Mouse (Mus musculus) forebrain, embryonic 11.5 days (tissue): ENCODE measurements at regions not wholly inside any gene's neighbourhood (a gene's known extent, or its start where the extent isn't known, plus 50 kb on each side); places are given as distances from the start of the nearest gene placed in this dataset.

Source experiments
- ATAC-seq: fragments of 200-750 bp; cut with Nextera tagmentation; replicated peaks from 2 replicates; pipeline ENCODE4 v1.8.0; 2017; ENCODE audit warnings: moderate TSS enrichment; ENCODE audit not compliant: low FRiP score
- DNase-seq: peaks from one replicate; pipeline ENCODE4 v3.0.0-alpha.2; 2017; ENCODE audit warnings: low spot score
- H3K27ac ChIP-seq: fragments of 300-500 bp; sonication (generic); 2 replicates; pipeline ENCODE4 v1.5.1; 2014; ENCODE audit warnings: low read depth, low read length
- H3K27me3 ChIP-seq: fragments of 300-500 bp; sonication (generic); 2 replicates; pipeline ENCODE4 v1.6.1; 2014; ENCODE audit warnings: mild to moderate bottlenecking, low read length, mixed read lengths; ENCODE audit not compliant: control insufficient read depth, insufficient read depth
- H3K36me3 ChIP-seq: fragments of 300-500 bp; sonication (generic); 2 replicates; pipeline ENCODE4 v1.6.1; 2014; ENCODE audit warnings: mild to moderate bottlenecking, low read length, moderate library complexity, mixed read lengths; ENCODE audit not compliant: control insufficient read depth, insufficient read depth
- H3K4me1 ChIP-seq: fragments of 300-500 bp; sonication (generic); replicated peaks from 2 replicates; pipeline ENCODE4 v1.6.1; 2014; ENCODE audit warnings: low read length, mixed read lengths; ENCODE audit not compliant: control insufficient read depth, insufficient read depth
- H3K4me2 ChIP-seq: fragments of 300-500 bp; sonication (generic); 2 replicates; pipeline ENCODE4 v1.6.1; 2014; ENCODE audit warnings: low read depth, mild to moderate bottlenecking, low read length, moderate library complexity, mixed read lengths; ENCODE audit not compliant: severe bottlenecking
- H3K4me3 ChIP-seq: fragments of 300-500 bp; sonication (generic); 2 replicates; pipeline ENCODE4 v1.5.1; 2014; ENCODE audit warnings: low read depth, low read length
- H3K9ac ChIP-seq: fragments of 300-500 bp; sonication (generic); 2 replicates; pipeline ENCODE4 v1.6.1; 2014; ENCODE audit warnings: low read length
- H3K9me3 ChIP-seq: fragments of 300-500 bp; sonication (generic); 2 replicates; pipeline ENCODE4 v1.6.1; 2016; ENCODE audit warnings: low read length, mixed read lengths; ENCODE audit not compliant: control insufficient read depth
- WGBS: fragments of 180-500 bp; shearing (Covaris S2); extraction: QIAGEN DNeasy Blood & Tissue Kit; methylation state at CpG from one replicate; pipeline ENCODE4 v1.1.7; 2014; 5-methylcytosine and 5-hydroxymethylcytosine counted together

DNA sequence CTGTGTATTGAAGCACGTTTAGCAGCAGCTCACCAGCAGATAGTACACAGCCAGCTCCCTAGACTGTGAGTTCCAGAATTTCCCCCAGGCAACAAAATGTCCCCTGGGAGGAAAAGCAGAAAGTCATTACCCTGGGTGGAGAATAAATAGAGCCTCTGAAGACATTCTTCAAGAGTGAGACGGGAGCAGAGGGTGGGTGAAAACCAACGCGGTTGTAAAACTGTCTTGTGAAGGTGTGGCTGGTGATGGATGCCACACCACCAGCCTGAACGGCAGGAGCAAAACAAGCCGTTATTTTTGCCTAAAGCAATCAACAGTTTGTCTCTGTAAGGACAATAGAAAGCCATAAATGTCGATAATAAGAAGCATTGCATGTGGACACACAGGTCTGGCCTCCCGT is 129.7 kb upstream of the Kcnj15 start:
- DNase-seq (no peak), ATAC-seq (no peak)
- WGBS: 85% methylated on average over 8 of the region's 8 CpGs
- Histone ChIP-seq H3K9ac (no peak overlapping the region), H3K4me1 (peaks cover 2% of the 10 kb centered on the region; the same call in 1 of the 2 replicates), H3K9me3 (no peaks in the 10 kb centered on the region), H3K27ac (no peak overlapping the region), H3K4me2 (no peak overlapping the region), H3K4me3 (no peak overlapping the region), H3K36me3 (no peaks in the 10 kb centered on the region), H3K27me3 (no peaks in the 10 kb centered on the region)

DNA sequence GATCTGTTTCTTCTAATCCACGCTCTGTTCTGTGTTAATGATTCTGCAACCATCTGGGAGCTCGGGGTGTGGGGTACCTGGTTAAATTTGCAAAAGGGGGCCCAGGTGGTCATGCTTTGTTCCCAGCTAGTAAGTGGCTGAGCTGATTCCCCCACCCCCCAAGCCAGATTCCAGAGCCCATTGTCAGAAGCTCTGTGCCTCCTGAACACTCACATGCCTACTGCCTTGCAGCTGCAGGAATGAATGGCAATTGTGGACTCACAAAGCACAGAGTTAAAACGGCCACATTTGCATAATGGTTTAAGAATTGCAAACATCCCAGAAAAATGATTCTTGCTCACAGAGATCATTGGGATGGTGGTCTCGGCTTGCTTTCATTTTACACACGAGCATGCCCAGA is 125.5 kb upstream of the Kcnj15 start:
- peaks cover 2% of the 10 kb centered on the region; the same call in 1 of the 2 replicates for H3K4me1 ChIP-seq
- no peaks in the 10 kb centered on the region for H3K9me3 ChIP-seq
- H3K4me2 ChIP-seq: no peak overlapping the region
- H3K36me3 ChIP-seq: no peaks in the 10 kb centered on the region
- no peaks in the 10 kb centered on the region for H3K27me3 ChIP-seq
- ATAC-seq: no peak
- no peak for DNase-seq
- no peak overlapping the region for H3K27ac ChIP-seq
- H3K9ac ChIP-seq: no peak overlapping the region
- 34% methylated on average over 5 of the region's 5 CpGs for WGBS
- H3K4me3 ChIP-seq: no peak overlapping the region

- H3K4me2 ChIP-seq: no peak overlapping the region
Measured at GRCm38 (mm10) chr16:95138809-95139208, 118.5 kb upstream of the Kcnj15 start.

GRCm38 (mm10) chr16:95141510-95142394 is 115.6 kb upstream of the Kcnj15 start:
- H3K9ac ChIP-seq: no peak overlapping the region
- H3K4me3 ChIP-seq: no peak overlapping the region
- no peak for DNase-seq
- H3K36me3 ChIP-seq: no peaks in the 10 kb centered on the region
- WGBS: 67% methylated on average over 8 of the region's 8 CpGs
- no peak overlapping the region for H3K27ac ChIP-seq
- H3K4me1 ChIP-seq: no peaks in the 10 kb centered on the region
- H3K9me3 ChIP-seq: no peaks in the 10 kb centered on the region
- H3K4me2 ChIP-seq: no peak overlapping the region
- H3K27me3 ChIP-seq: no peaks in the 10 kb centered on the region
- no peak for ATAC-seq

More at GRCm38 (mm10) chr16:95138809-95139208, 118.5 kb upstream of the Kcnj15 start:
- no peak overlapping the region for H3K9ac ChIP-seq
- no peak overlapping the region for H3K4me3 ChIP-seq
- no peak overlapping the region for H3K27ac ChIP-seq
- H3K36me3 ChIP-seq: no peaks in the 10 kb centered on the region
- H3K4me1 ChIP-seq: no peaks in the 10 kb centered on the region
- no peak for ATAC-seq
- DNase-seq: no peak
- WGBS: 74% methylated on average over 3 of the region's 3 CpGs
- H3K27me3 ChIP-seq: no peaks in the 10 kb centered on the region
- H3K9me3 ChIP-seq: no peaks in the 10 kb centered on the region

- DNase-seq: no peak
- no peaks in the 10 kb centered on the region for H3K27me3 ChIP-seq
- no peaks in the 10 kb centered on the region for H3K36me3 ChIP-seq
- ATAC-seq: no peak
- H3K9ac ChIP-seq: no peak overlapping the region
- H3K4me3 ChIP-seq: no peak overlapping the region
- 78% methylated on average over 8 of the region's 8 CpGs for WGBS
- no peaks in the 10 kb centered on the region for H3K4me1 ChIP-seq
- no peak overlapping the region for H3K27ac ChIP-seq
- no peaks in the 10 kb centered on the region for H3K9me3 ChIP-seq
- no peak overlapping the region for H3K4me2 ChIP-seq
Measured at GRCm38 (mm10) chr16:95150499-95150898, 106.9 kb upstream of the Kcnj15 start.

DNA sequence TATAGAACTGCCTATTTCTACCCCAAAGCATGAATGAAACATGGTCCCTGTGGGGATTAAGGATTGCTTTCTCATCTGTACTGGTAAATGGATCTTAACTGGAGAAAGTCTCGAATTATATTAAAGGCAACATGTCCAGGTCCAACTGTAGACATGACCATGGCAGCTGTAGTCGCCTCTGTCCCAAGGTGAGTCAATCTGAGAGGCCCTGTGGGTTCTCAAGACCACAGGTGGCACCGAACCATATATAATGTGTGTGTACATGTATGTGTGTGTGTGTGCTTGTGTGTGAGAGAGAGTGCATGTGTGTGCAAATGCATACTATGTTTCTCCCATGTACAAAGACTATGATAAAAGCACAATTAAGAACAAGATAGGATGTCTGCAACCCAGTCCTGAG is 105.9 kb upstream of the Kcnj15 start:
- Histone ChIP-seq H3K4me2 (no peak overlapping the region), H3K4me1 (no peaks in the 10 kb centered on the region), H3K27ac (no peak overlapping the region), H3K9me3 (no peaks in the 10 kb centered on the region), H3K9ac (no peak overlapping the region), H3K36me3 (no peaks in the 10 kb centered on the region), H3K4me3 (no peak overlapping the region), H3K27me3 (no peaks in the 10 kb centered on the region)
- 80% methylated on average over 3 of the region's 3 CpGs for WGBS
- no peak for ATAC-seq
- DNase-seq: no peak

DNA sequence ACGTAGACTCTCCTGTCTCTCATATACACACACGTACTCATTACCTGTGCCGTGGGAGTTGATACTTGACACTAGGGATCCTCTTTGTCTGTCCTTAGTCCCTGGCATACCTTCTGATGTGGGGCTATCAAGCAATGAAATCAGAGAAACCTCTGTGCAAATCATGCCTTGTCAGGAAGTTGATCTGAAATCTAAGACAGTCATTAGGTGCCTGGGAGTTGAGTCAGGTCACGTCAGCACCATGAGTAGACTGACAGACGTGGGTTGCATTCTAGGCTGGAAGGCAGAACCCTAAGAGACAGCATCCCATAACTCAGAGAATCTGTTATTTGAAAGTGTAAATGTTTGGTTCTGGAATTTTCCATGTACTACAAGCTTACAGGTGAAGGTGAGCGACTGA is 105.4 kb upstream of the Kcnj15 start:
- Histone ChIP-seq H3K4me1 (no peaks in the 10 kb centered on the region), H3K27me3 (no peaks in the 10 kb centered on the region), H3K4me2 (no peak overlapping the region), H3K36me3 (no peaks in the 10 kb centered on the region), H3K4me3 (no peak overlapping the region), H3K27ac (no peak overlapping the region), H3K9ac (no peak overlapping the region), H3K9me3 (no peaks in the 10 kb centered on the region)
- no peak for ATAC-seq
- no peak for DNase-seq
- 89% methylated on average over 6 of the region's 6 CpGs for WGBS

DNA sequence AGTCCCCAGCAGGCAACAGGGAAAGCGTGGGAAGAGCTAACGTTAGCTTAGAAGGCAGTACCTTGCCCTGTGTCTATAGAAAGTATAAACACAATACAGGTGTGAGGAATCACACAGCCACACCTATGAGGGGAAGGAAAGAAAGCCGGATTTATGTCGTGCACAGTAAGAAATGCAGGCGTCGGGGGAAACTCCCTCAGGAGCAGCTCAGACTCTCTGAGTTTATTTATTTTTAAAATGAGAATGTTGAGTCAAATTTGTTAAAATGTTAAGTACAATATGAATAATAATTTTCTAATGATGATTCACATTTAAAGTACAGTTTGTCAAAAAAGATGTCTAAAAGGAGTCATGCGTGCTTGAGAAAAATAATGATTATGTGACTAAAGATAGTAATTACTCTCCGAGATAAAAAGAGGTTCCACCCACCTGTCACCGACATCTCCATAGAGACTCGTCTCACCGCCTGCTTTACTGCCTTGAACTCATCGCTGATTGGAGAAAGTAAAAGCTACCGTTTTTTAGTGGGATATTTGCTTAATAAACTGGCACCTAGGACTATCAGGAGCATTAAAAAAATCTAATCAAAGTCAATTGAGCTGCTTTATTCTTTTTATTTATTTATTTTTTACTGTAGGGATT is 104.5 kb upstream of the Kcnj15 start:
- no peak for ATAC-seq

More for the DNA sequence above, 104.5 kb upstream of the Kcnj15 start:
- DNase-seq: no peak
- no peaks in the 10 kb centered on the region for H3K27me3 ChIP-seq
- no peak overlapping the region for H3K4me3 ChIP-seq
- H3K4me1 ChIP-seq: no peaks in the 10 kb centered on the region
- H3K9ac ChIP-seq: no peak overlapping the region
- H3K27ac ChIP-seq: no peak overlapping the region
- H3K9me3 ChIP-seq: no peaks in the 10 kb centered on the region
- 81% methylated on average over 13 of the region's 13 CpGs for WGBS
- H3K4me2 ChIP-seq: no peak overlapping the region
- no peaks in the 10 kb centered on the region for H3K36me3 ChIP-seq
